Mouse (Mus musculus) liver, embryonic 14.5 days (tissue): Measurements from ENCODE around the gene Alg2.

Experiments
- CTCF ChIP-seq: IDR thresholded peaks from 2 replicates; pipeline ENCODE4 v1.5.1; 2016; ENCODE audit warnings: antibody characterized with exemption, low read depth, control low read depth
- EP300 ChIP-seq: IDR thresholded peaks from 2 replicates; pipeline ENCODE4 v1.6.1; 2016; ENCODE audit warnings: antibody characterized with exemption, low read depth

GRCm38 (mm10) chr4:47518551-47519181 lies 44.5 kb upstream of the Alg2 start:
- TF ChIP-seq CTCF (no peak), EP300 (no peak)
